Mouse (Mus musculus) ES-Bruce4 (cell line): Measurements from ENCODE around the gene Olfr654. TPM values are rescaled to one million over a fixed set of nuclear protein-coding genes. Genes with fewer than 3 reads are reported as not detected.

ENCODE experiments used
- H3K27ac ChIP-seq: 2 replicates; pipeline ENCODE4 v1.5.1; 2012; ENCODE audit warnings: low read length, inconsistent platforms; ENCODE audit not compliant: insufficient read depth
- H3K27me3 ChIP-seq: 2 replicates; pipeline ENCODE4 v1.6.1; 2012; ENCODE audit warnings: mild to moderate bottlenecking, low read length, inconsistent platforms; ENCODE audit not compliant: control insufficient read depth, poor library complexity, insufficient read depth, severe bottlenecking
- H3K36me3 ChIP-seq: 2 replicates; pipeline ENCODE4 v1.6.1; 2012; ENCODE audit warnings: inconsistent platforms, mild to moderate bottlenecking, low read length, moderate library complexity; ENCODE audit not compliant: control insufficient read depth, poor library complexity, insufficient read depth, severe bottlenecking
- H3K4me1 ChIP-seq: one replicate; pipeline ENCODE4 v1.8.1; 2011; ENCODE audit warnings: low read length; ENCODE audit not compliant: control insufficient read depth, insufficient read depth
- H3K4me3 ChIP-seq: 2 replicates; pipeline ENCODE4 v1.5.1; 2011; ENCODE audit warnings: low read depth, mild to moderate bottlenecking, low read length
- H3K9ac ChIP-seq: 2 replicates; pipeline ENCODE4 v1.6.1; 2012; ENCODE audit warnings: low read depth, mild to moderate bottlenecking, inconsistent platforms; ENCODE audit not compliant: poor library complexity, severe bottlenecking
- H3K9me3 ChIP-seq: replicated peaks from 2 replicates; pipeline ENCODE4 v1.6.1; 2012; ENCODE audit warnings: mild to moderate bottlenecking, low read length, inconsistent platforms; ENCODE audit not compliant: control insufficient read depth, poor library complexity, insufficient read depth, severe bottlenecking
- CTCF ChIP-seq: IDR thresholded peaks from one replicate; pipeline ENCODE4 v1.8.1; 2011; ENCODE audit warnings: low read depth, low read length
- EP300 ChIP-seq: IDR thresholded peaks from 2 replicates; pipeline ENCODE4 v1.6.1; 2011; ENCODE audit warnings: low read depth, low read length; ENCODE audit not compliant: insufficient read depth
- POLR2A ChIP-seq: IDR thresholded peaks from one replicate; pipeline ENCODE4 v1.8.1; 2011; ENCODE audit warnings: low read length; ENCODE audit not compliant: insufficient read depth
- polyA plus RNA-seq: library from polyadenylated mRNA; stranded (reverse); fragments of >200 nt; gene quantifications from 2 replicates; pipeline ENCODE4 v1.2.4, GENCODE M21; 2011; ENCODE audit warnings: low read depth; ENCODE audit not compliant: missing spikeins, insufficient read depth, insufficient read length

The Olfr654 gene
- polyA plus RNA-seq, 1 experiment = not detected

- no peak for TF ChIP-seq CTCF
- no peak for TF ChIP-seq EP300
- no peak for TF ChIP-seq POLR2A
- Histone ChIP-seq H3K9ac (no peak within 1 kb of the TSS), H3K27ac (no peak within 1 kb of the TSS), H3K9me3 (no peaks in the 10 kb centered on the region), H3K4me3 (no peak within 1 kb of the TSS), H3K36me3 (no peaks in the 10 kb centered on the region), H3K4me1 (no peaks in the 10 kb centered on the region), H3K27me3 (no peaks in the 10 kb centered on the region)
Observed at GRCm38 (mm10) chr7:104624494-104624893, 37.7 kb downstream of the Olfr654 start, which contains the start of gene Olfr657. Gene Olfr657 (plus strand): TSS chr7:104624794.

Other genes with a start within 250 kb of the Olfr654 start
- 16.0 and 16.3 TPM in 2 replicates for gene Trim12c, start 233.7 kb upstream of the Olfr654 start, polyA plus RNA-seq
- gene Trim30b, start 217.1 kb upstream of the Olfr654 start, polyA plus RNA-seq = not detected in 2 replicates
- not detected in 2 replicates for gene Trim30c, start 186.2 kb upstream of the Olfr654 start, polyA plus RNA-seq
- 1.3 and 1.4 TPM in 2 replicates for gene Trim30a, start 121.8 kb upstream of the Olfr654 start, polyA plus RNA-seq
- 0.58 and 0.60 TPM in 2 replicates for gene Trim30d, start 79.2 kb upstream of the Olfr654 start, polyA plus RNA-seq
- not detected in 2 replicates for gene Olfr651, start 36.9 kb upstream of the Olfr654 start, polyA plus RNA-seq
- gene Olfr652, start 26.1 kb upstream of the Olfr654 start, polyA plus RNA-seq = not detected in 2 replicates
- gene Olfr653, start 9.7 kb upstream of the Olfr654 start, polyA plus RNA-seq = not detected in 2 replicates
- gene Olfr655, start 14.8 kb downstream of the Olfr654 start, polyA plus RNA-seq = not detected in 2 replicates
- not detected in 2 replicates for gene Olfr656, start 26.9 kb downstream of the Olfr654 start, polyA plus RNA-seq
- gene Olfr657, start 37.8 kb downstream of the Olfr654 start, polyA plus RNA-seq = not detected in 2 replicates
- not detected in 2 replicates for gene Olfr658, start 60.3 kb downstream of the Olfr654 start, polyA plus RNA-seq
- not detected in 2 replicates for gene Olfr659, start 79.7 kb downstream of the Olfr654 start, polyA plus RNA-seq
- gene Olfr661, start 99.5 kb downstream of the Olfr654 start, polyA plus RNA-seq = not detected in 2 replicates
- gene Usp17le, start 190.4 kb downstream of the Olfr654 start, polyA plus RNA-seq = not detected in 2 replicates